Mouse (Mus musculus): ENCODE results near the gene Sinhcaf.

Sinhcaf gene

GRCm38 (mm10) chr6:148873911-148874310 is 72.4 kb downstream of the Sinhcaf start:
- no peak for DNase-seq (ENCODE audit: low spot score)
